Mouse (Mus musculus) urinary bladder, postnatal 14 days (tissue): ENCODE results near the gene Sdr42e1.

Source experiments
- DNase-seq: peaks from one replicate; pipeline ENCODE4 v3.0.0; 2021; ENCODE audit warnings: low spot score

Sdr42e1 gene

GRCm38 (mm10) chr8:117660358-117661031 lies 13.0 kb downstream of the Sdr42e1 start:
- DNase-seq, result no peak

- no peak for DNase-seq
These were observed 14.5 kb downstream of the Sdr42e1 start for GRCm38 (mm10) chr8:117658990-117659389.

DNA sequence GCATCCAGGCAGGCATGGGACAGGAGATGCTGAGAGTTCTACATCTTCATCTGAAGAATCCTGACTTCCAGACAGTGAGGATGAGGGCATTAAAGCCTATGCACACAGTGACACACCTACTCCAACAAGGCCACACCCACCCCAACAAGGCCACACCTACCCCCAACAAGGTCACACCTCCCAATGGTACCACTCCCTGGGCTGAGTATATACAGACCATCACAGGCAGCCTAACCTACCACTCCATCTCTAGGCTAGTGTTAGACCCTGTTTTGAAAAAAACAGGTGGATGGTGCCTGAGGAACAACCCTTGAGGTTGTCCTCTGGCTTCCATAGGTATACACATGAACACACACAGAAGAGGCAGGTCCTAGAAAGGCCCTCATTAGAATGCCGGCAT lies 21.2 kb downstream of the Sdr42e1 start:
- DNase-seq, result no peak

- peak; percentile 59 for DNase-seq
These were observed 27.0 kb downstream of the Sdr42e1 start for GRCm38 (mm10) chr8:117646440-117646839.

- DNase-seq, result peak; percentile 76
These were observed 27.5 kb downstream of the Sdr42e1 start for GRCm38 (mm10) chr8:117646020-117646419.

DNA sequence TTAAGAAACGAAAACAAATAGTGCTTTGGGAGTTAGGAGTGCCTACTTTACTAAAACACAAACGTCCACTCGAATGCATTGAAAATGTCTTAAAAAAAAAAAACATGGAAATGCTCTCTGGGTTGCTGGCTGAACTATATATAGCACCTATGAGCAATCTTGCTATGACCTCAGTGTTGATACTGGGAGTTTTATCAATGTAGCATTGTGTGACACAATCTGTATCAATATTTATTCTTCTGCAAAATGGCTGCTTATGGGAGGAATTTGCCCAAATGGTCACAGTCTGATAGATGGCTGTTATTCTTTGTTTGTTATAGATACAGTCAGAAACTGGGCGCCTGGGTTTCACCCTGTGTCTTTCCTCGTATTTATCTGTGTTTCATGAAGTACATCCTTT lies 28.0 kb downstream of the Sdr42e1 start:
- DNase-seq, result no peak

DNA sequence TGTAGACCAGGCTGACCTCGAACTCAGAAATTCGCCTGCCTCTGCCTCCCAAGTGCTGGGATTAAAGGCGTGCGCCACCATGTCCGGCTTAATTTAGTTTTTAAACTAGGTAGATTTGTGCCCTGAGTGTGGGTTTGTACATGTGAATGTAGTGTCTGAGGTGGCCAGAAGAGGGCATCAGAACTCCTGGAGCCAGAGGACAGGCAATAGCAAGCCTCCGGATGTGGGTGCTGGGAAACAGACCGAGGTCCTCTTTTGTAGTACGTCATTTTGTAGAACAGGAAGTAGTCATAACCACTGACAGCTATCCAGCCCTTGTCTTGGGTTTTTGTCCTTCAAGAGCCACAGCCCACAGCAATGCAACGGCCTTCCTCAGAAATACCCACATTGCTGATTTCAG lies 33.9 kb downstream of the Sdr42e1 start:
- no peak for DNase-seq

DNA sequence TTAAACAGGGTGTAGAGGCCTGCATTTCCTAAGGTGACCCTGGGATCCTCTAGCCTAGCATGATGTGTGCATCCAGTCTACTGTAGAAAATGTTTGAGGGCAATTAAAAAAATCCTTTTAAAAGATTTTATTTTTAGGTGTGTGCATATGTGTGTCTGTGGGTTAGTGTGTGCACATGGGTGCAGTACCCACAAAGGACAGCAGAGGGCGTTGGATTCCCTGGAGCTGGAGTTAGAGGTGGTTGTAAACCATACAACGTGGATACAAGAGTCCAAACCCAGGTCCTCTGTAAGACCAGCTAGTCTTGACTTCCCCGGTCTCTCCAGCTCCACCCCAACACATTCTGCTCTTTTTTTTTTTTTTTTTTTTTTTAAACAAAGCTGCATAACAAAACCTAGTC lies 36.0 kb downstream of the Sdr42e1 start:
- DNase-seq, result no peak

- DNase-seq, result no peak
These were observed 39.1 kb downstream of the Sdr42e1 start for GRCm38 (mm10) chr8:117634406-117634805.

- no peak for DNase-seq
These were observed 41.0 kb downstream of the Sdr42e1 start for GRCm38 (mm10) chr8:117632532-117632931.

DNA sequence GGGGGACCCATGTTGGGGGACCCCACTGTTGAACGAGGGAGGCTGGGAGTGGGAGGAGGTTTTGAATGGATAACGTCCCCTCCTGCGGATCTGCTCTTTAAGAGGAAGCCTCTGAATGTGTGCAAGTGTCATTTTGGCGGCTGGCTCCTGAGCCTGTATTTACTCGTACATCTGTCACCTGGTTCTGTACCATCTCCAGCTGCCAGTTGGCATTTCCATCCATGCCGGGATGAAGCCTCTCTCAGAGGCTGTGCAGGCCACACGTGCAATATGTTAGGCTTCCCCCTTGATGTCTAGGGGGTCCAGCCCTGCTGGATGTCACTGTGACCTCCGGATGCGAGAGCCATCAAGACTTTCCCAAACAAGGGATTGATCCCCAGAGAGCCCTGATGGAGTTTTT lies 46.4 kb downstream of the Sdr42e1 start:
- no peak for DNase-seq

GRCm38 (mm10) chr8:117626040-117626838 lies 47.2 kb downstream of the Sdr42e1 start:
- DNase-seq, result peak; percentile 60

- no peak for DNase-seq
These were observed 60.6 kb downstream of the Sdr42e1 start for GRCm38 (mm10) chr8:117612861-117613260.
